Mouse (Mus musculus) ES-E14 (cell line): ENCODE measurements around the gene Gja8.

ENCODE experiments used
- HCFC1 ChIP-seq: IDR thresholded peaks from 2 replicates; pipeline ENCODE4 v1.6.1; 2012; ENCODE audit warnings: low read length, inconsistent platforms, borderline replicate concordance; ENCODE audit not compliant: insufficient read depth
- MAFK ChIP-seq: IDR thresholded peaks from 2 replicates; pipeline ENCODE4 v1.6.1; 2014; ENCODE audit warnings: mild to moderate bottlenecking, low read depth, low read length, inconsistent platforms; ENCODE audit not compliant: insufficient read depth
- ZC3H11A ChIP-seq: IDR thresholded peaks from 2 replicates; pipeline ENCODE4 v1.6.1; 2012; ENCODE audit warnings: low read depth, mild to moderate bottlenecking, inconsistent platforms, low read length, borderline replicate concordance

- TF ChIP-seq MAFK, result no peak
- TF ChIP-seq HCFC1, result no peak
- no peak for TF ChIP-seq ZC3H11A
These were observed 45.2 kb upstream of the Gja8 start for GRCm38 (mm10) chr3:96970986-96971385.
